Mouse (Mus musculus): ENCODE measurements around the gene Plcb1.

Gene Plcb1

GRCm38 (mm10) chr2:134912616-134913015, 126.7 kb downstream of the Plcb1 start:
- no peak for DNase-seq (ENCODE audit: low spot score in 2 of 2)

- no peak for DNase-seq (ENCODE audit: low spot score in 2 of 2)
Observed at GRCm38 (mm10) chr2:134913542-134913941, 127.7 kb downstream of the Plcb1 start.

- DNase-seq (ENCODE audit: low spot score in 2 of 2): no peak
Observed at GRCm38 (mm10) chr2:134914091-134914550, 128.3 kb downstream of the Plcb1 start.

GRCm38 (mm10) chr2:134915035-134915434, 129.2 kb downstream of the Plcb1 start:
- DNase-seq (ENCODE audit: low spot score in 2 of 2): no peak

- DNase-seq (ENCODE audit: low spot score in 2 of 2): no peak
Observed at GRCm38 (mm10) chr2:134920611-134921280, 134.9 kb downstream of the Plcb1 start.

- DNase-seq (ENCODE audit: low spot score in 2 of 2): no peak
Observed at GRCm38 (mm10) chr2:134922636-134923375, 136.9 kb downstream of the Plcb1 start.

GRCm38 (mm10) chr2:134924143-134924655, 138.3 kb downstream of the Plcb1 start:
- no peak for DNase-seq (ENCODE audit: low spot score in 2 of 2)

- DNase-seq (ENCODE audit: low spot score in 2 of 2): no peak
Observed at GRCm38 (mm10) chr2:134926266-134926665, 140.4 kb downstream of the Plcb1 start.

GRCm38 (mm10) chr2:134927072-134927471, 141.2 kb downstream of the Plcb1 start:
- no peak for DNase-seq (ENCODE audit: low spot score in 2 of 2)

- no peak for DNase-seq (ENCODE audit: low spot score in 2 of 2)
Observed at GRCm38 (mm10) chr2:134929452-134929851, 143.6 kb downstream of the Plcb1 start.

GRCm38 (mm10) chr2:134930961-134931360, 145.1 kb downstream of the Plcb1 start:
- DNase-seq (ENCODE audit: low spot score in 2 of 2): no peak

GRCm38 (mm10) chr2:134931756-134932421, 146.0 kb downstream of the Plcb1 start:
- DNase-seq (ENCODE audit: low spot score in 2 of 2): no peak

- DNase-seq (ENCODE audit: low spot score in 2 of 2): no peak
Observed at GRCm38 (mm10) chr2:134935469-134935868, 149.6 kb downstream of the Plcb1 start.

GRCm38 (mm10) chr2:134935970-134936649, 150.2 kb downstream of the Plcb1 start:
- DNase-seq (ENCODE audit: low spot score in 2 of 2): no peak

- DNase-seq (ENCODE audit: low spot score in 2 of 2): no peak
Observed at GRCm38 (mm10) chr2:134937666-134938065, 151.8 kb downstream of the Plcb1 start.

GRCm38 (mm10) chr2:134942039-134942438, 156.2 kb downstream of the Plcb1 start:
- DNase-seq (ENCODE audit: low spot score in 2 of 2): no peak

- no peak for DNase-seq (ENCODE audit: low spot score in 2 of 2)
Observed at GRCm38 (mm10) chr2:134942919-134943318, 157.1 kb downstream of the Plcb1 start.

- DNase-seq (ENCODE audit: low spot score in 2 of 2): no peak
Observed at GRCm38 (mm10) chr2:134946331-134946730, 160.5 kb downstream of the Plcb1 start.

- DNase-seq (ENCODE audit: low spot score in 2 of 2): peak in 1 of 2 experiments; percentile 6
Observed at GRCm38 (mm10) chr2:134946911-134947310, 161.0 kb downstream of the Plcb1 start.

- no peak for DNase-seq (ENCODE audit: low spot score in 2 of 2)
Observed at GRCm38 (mm10) chr2:134952088-134952487, 166.2 kb downstream of the Plcb1 start.

- DNase-seq (ENCODE audit: low spot score in 2 of 2): no peak
Observed at GRCm38 (mm10) chr2:134956436-134956835, 170.6 kb downstream of the Plcb1 start.

- no peak for DNase-seq (ENCODE audit: low spot score in 2 of 2)
Observed at GRCm38 (mm10) chr2:134966131-134966530, 180.3 kb downstream of the Plcb1 start.

Data from urinary bladder, adult 18-20 months (tissue).